Mouse (Mus musculus) heart, adult 2 months (tissue): Measurements from ENCODE around the gene Pid1.

Source experiments
- CTCF ChIP-seq: fragments of 200-600 bp; IDR thresholded peaks from 2 replicates; pipeline ENCODE4 v1.8.1; 2022; ENCODE audit warnings: antibody characterized with exemption, mild to moderate bottlenecking, moderate library complexity
- POLR2A ChIP-seq: fragments of 200-500 bp; IDR thresholded peaks from 2 replicates; pipeline ENCODE4 v1.6.1; 2011; ENCODE audit warnings: mild to moderate bottlenecking, low read depth, low read length, control low read depth; ENCODE audit not compliant: insufficient read depth

GRCm38 (mm10) chr1:84254361-84254760 lies 109.6 kb downstream of the Pid1 start:
- TF ChIP-seq POLR2A (no peak), CTCF (no peak)
